Mouse (Mus musculus): Measurements from ENCODE around the gene Usp3. TPM values are rescaled to one million over a fixed set of nuclear protein-coding genes. Genes with fewer than 3 reads are reported as not detected.

The Usp3 gene
- polyA plus RNA-seq, 1 experiment from 2014 or later, result 42.7 TPM

DNA sequence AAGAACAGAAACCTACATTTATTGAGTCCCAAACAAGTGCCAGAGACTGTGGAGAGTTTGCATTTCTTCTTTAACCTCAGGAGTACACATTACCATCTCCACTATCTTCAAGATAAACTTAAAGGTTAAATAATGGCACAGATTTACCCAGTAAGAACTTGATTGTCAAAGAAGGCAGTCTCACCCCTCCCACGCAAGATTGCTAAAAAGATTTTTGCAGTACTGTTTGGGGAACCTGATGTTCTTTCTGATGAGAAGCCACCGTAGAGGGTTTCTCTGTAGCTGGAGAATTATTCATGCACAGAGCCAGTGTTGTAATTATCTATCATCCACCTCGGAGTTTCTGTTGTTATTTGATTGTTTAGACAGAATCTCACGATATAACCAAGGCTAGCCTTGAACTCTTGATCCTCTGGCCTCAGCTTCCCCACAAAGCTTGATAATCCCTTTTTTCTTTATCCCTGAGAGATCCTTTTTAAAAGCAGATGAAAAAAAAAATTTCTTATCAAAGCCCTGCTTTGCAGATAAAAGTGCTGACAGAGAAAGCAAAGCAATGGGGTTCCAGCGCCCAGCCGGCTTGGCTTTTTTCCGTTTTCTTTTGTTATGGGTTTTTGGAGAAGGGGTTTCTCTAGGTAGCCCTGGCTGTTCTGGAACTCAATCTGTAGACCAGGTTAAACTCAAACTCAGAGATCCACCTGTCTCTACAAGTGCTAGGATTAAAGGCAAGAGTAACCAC is 4.7 kb upstream of the Usp3 start:
- Histone ChIP-seq H3K4me1 (ENCODE audit: control insufficient read depth, insufficient read depth, low read length) (peaks cover 9% of the 10 kb centered on the region), H3K9me3 (replicated peaks; ENCODE audit: control insufficient read depth, low read length) (no peaks in the 10 kb centered on the region), H3K4me2 (ENCODE audit: low read depth, low read length) (no peak overlapping the region), H3K4me3 (ENCODE audit: low read length) (no peak overlapping the region), H3K27ac (ENCODE audit: low read length) (no peak overlapping the region), H3K27me3 (ENCODE audit: control insufficient read depth, insufficient read depth, low read length) (no peaks in the 10 kb centered on the region), H3K36me3 (ENCODE audit: control insufficient read depth, insufficient read depth) (no peaks in the 10 kb centered on the region), H3K9ac (ENCODE audit: low read length) (no peak overlapping the region)
- WGBS, result 43% methylated on average over 7 of the region's 7 CpGs
- ATAC-seq (replicated peaks; ENCODE audit: extremely low read depth, insufficient read depth, low FRiP score), result no peak

DNA sequence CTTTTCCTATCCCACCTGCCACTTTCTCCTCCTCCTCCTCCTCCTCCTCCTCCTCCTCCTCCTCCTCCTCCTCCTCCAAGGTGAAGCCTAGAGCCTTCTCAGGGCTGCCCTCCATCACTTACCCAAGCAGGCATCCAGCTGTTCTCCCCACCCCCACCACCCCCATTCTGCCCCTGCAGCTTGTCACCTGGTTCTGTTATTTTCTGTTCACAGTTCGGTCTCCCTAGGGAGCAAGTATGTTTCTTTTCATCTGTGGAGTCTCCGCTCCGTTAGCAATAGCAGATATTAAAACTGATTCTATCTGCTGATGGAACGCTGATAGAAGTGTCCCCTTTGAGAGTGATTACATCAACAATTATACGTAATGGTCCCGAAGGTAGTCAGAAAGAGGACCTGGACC is 4.1 kb upstream of the Usp3 start:
- 35% methylated on average over 6 of the region's 6 CpGs for WGBS

DNA sequence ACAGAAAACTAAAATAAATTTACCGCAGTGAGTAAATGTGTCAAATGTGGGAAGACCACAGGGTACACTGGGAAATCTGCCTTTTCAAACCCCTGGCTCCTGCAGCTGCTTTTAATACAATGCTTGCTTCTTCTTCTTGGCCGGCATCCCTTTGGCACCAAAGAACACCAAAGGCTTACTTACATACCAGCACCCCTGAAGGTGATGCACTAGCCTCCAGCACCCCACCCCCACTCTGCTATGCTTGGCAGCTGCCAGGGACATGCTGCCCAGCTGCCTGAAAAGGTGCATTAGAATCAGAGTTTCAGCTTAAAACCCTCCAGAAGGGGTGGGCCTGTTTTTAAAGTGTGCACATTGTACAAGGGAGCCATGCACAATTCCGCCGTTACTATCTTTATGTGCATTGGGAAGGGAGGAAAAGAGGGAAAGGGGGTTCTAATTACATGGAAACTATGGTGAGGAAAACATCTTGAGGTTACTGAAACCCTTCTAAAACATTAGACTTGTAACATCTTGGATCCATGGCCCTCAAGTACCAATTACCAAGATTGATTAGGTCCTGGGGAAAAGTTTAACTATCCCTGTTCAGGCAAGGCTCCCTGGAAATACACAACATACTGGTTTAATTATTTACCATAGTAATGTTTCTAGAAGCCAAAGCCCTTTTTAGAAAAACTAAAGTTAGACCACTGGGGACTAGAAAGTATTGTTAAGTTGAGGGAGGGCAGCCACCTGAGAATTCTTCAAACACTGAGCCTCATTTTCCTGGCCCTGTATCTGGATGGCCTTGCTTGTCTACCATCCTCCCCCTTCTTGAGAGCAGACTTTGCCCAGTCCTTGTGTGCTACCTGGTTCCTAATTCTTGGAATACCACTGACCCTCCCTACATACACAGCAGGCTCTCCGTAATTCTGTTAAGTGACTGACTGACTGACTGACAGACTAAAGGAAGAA is 3.1 kb upstream of the Usp3 start:
- no peaks in the 10 kb centered on the region for H3K9me3 ChIP-seq (replicated peaks; ENCODE audit: control insufficient read depth, low read length)
- no peaks in the 10 kb centered on the region for H3K27me3 ChIP-seq (ENCODE audit: control insufficient read depth, insufficient read depth, low read length)
- no peak for ATAC-seq (replicated peaks; ENCODE audit: extremely low read depth, insufficient read depth, low FRiP score)
- H3K4me1 ChIP-seq (ENCODE audit: control insufficient read depth, insufficient read depth, low read length), result peaks cover 14% of the 10 kb centered on the region
- no peaks in the 10 kb centered on the region for H3K36me3 ChIP-seq (ENCODE audit: control insufficient read depth, insufficient read depth)
- 63% methylated on average over 5 of the region's 5 CpGs for WGBS
- no peak overlapping the region for H3K9ac ChIP-seq (ENCODE audit: low read length)
- no peak overlapping the region for H3K4me2 ChIP-seq (ENCODE audit: low read depth, low read length)
- H3K27ac ChIP-seq (ENCODE audit: low read length), result no peak overlapping the region
- no peak overlapping the region for H3K4me3 ChIP-seq (ENCODE audit: low read length)

More for the DNA sequence above, 4.1 kb upstream of the Usp3 start:
- no peak overlapping the region for H3K9ac ChIP-seq (ENCODE audit: low read length)
- H3K27me3 ChIP-seq (ENCODE audit: control insufficient read depth, insufficient read depth, low read length), result no peaks in the 10 kb centered on the region
- H3K9me3 ChIP-seq (replicated peaks; ENCODE audit: control insufficient read depth, low read length), result no peaks in the 10 kb centered on the region
- H3K4me2 ChIP-seq (ENCODE audit: low read depth, low read length), result no peak overlapping the region
- H3K27ac ChIP-seq (ENCODE audit: low read length), result no peak overlapping the region
- H3K4me3 ChIP-seq (ENCODE audit: low read length), result no peak overlapping the region
- H3K36me3 ChIP-seq (ENCODE audit: control insufficient read depth, insufficient read depth), result no peaks in the 10 kb centered on the region
- no peak for ATAC-seq (replicated peaks; ENCODE audit: extremely low read depth, insufficient read depth, low FRiP score)
- peaks cover 9% of the 10 kb centered on the region for H3K4me1 ChIP-seq (ENCODE audit: control insufficient read depth, insufficient read depth, low read length)

DNA sequence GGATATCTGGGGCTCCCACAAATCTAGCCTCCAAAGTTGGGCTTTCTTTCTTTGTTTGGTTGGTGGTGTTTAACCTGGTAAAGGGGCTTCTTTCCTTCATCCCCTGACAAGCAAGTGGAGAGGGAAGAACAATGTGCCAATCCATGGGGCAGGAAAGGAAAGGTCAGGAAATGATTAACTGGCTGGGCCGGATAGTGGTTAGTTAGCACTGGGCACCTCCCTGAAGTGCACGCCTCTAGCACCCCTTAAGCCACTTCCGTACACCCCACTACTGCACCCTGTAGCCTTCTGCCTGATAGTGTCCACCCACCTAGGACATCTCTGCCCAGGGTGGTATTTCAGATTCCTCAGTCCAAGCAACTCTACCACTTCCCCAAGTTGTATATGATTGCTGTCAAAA is 1.1 kb upstream of the Usp3 start:
- 48% methylated on average over 3 of the region's 3 CpGs for WGBS
- ATAC-seq (replicated peaks; ENCODE audit: extremely low read depth, insufficient read depth, low FRiP score), result no peak
- H3K9me3 ChIP-seq (replicated peaks; ENCODE audit: control insufficient read depth, low read length), result no peaks in the 10 kb centered on the region
- no peaks in the 10 kb centered on the region for H3K27me3 ChIP-seq (ENCODE audit: control insufficient read depth, insufficient read depth, low read length)
- no peak overlapping the region; the same call in 1 of the 2 replicates for H3K4me3 ChIP-seq (ENCODE audit: low read length)
- H3K27ac ChIP-seq (ENCODE audit: low read length), result no peak overlapping the region; the same call in 1 of the 2 replicates
- peak overlapping the region; percentile 91 for H3K4me2 ChIP-seq (ENCODE audit: low read depth, low read length)
- H3K4me1 ChIP-seq (ENCODE audit: control insufficient read depth, insufficient read depth, low read length), result peaks cover 21% of the 10 kb centered on the region
- peak overlapping the region; percentile 78 for H3K9ac ChIP-seq (ENCODE audit: low read length)
- H3K36me3 ChIP-seq (ENCODE audit: control insufficient read depth, insufficient read depth), result no peaks in the 10 kb centered on the region

DNA sequence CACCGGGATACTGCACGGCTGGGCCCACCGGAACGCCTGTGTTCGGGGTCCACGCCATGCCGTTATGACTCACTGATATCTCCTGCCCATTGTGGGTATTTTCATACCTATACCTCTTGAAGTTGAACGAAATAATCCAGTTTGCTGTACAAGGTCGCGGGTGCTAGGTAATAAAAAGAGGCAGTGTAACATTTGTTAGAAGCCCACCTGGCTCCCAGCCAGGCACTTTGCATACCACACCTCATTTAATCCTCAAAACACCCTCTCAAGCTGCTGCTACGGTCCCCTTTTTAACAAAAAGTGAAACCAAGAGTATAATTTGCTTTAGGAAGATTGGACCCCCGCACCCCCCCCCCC is 649 bp upstream of the Usp3 start:
- Histone ChIP-seq H3K36me3 (ENCODE audit: control insufficient read depth, insufficient read depth) (no peaks in the 10 kb centered on the region), H3K4me3 (ENCODE audit: low read length) (peak overlapping the region; percentile 98), H3K27me3 (ENCODE audit: control insufficient read depth, insufficient read depth, low read length) (no peaks in the 10 kb centered on the region), H3K4me1 (ENCODE audit: control insufficient read depth, insufficient read depth, low read length) (peaks cover 24% of the 10 kb centered on the region), H3K4me2 (ENCODE audit: low read depth, low read length) (peak overlapping the region; percentile 91), H3K27ac (ENCODE audit: low read length) (peak overlapping the region; percentile 89), H3K9ac (ENCODE audit: low read length) (peak overlapping the region; percentile 78), H3K9me3 (replicated peaks; ENCODE audit: control insufficient read depth, low read length) (no peaks in the 10 kb centered on the region)
- ATAC-seq (replicated peaks; ENCODE audit: extremely low read depth, insufficient read depth, low FRiP score), result no peak
- 4% methylated on average over 12 of the region's 12 CpGs for WGBS

DNA sequence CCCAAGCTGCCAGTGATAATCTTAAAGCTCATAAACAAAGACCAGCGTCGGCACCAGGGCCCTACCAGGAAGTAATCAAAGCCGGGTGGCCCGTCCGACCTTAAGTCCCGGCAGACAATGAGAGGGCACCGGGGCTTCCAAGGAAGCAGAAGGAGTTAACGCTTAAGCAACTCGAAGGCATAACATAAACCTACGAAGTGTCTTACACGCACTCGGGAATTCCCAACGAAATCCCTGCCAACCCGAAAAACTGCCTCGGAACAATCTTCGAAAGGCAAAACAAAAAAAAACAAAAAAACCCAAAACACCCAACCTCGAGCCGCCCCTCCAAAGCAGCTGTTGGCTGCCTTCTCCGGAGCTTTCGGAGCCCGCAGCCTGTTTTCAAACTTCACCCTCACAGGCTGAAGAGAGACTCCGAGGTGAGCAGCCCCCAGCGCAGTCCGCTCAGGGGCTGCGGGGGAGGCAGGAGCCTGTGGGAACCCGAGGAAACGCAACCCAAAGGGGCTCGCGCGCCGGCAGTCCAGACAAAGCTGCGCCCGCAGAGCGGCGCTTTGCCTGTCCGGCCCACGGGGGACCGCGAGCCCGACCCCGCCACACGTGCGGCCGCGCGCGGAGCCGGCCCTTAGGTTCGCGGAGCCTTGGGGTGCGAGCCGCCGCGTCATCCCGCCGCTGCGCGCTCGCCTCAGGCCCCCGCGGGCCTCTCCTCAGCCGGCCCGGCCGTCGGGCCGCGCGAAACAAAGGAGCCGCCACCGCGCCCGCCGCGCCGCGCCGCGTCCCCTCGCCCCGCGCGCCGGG is 894 bp downstream of the Usp3 start:
- WGBS, result under 1% methylated on average over 77 of the region's 83 CpGs
- Histone ChIP-seq H3K9me3 (replicated peaks; ENCODE audit: control insufficient read depth, low read length) (no peaks in the 10 kb centered on the region), H3K27ac (ENCODE audit: low read length) (peak overlapping the region; percentile 97), H3K27me3 (ENCODE audit: control insufficient read depth, insufficient read depth, low read length) (no peaks in the 10 kb centered on the region), H3K9ac (ENCODE audit: low read length) (peak overlapping the region; percentile 99), H3K4me3 (ENCODE audit: low read length) (peak overlapping the region; percentile 98), H3K4me1 (ENCODE audit: control insufficient read depth, insufficient read depth, low read length) (peaks cover 28% of the 10 kb centered on the region), H3K4me2 (ENCODE audit: low read depth, low read length) (peak overlapping the region; percentile 91), H3K36me3 (ENCODE audit: control insufficient read depth, insufficient read depth) (no peaks in the 10 kb centered on the region)
- ATAC-seq (replicated peaks; ENCODE audit: extremely low read depth, insufficient read depth, low FRiP score), result peak; percentile 23

DNA sequence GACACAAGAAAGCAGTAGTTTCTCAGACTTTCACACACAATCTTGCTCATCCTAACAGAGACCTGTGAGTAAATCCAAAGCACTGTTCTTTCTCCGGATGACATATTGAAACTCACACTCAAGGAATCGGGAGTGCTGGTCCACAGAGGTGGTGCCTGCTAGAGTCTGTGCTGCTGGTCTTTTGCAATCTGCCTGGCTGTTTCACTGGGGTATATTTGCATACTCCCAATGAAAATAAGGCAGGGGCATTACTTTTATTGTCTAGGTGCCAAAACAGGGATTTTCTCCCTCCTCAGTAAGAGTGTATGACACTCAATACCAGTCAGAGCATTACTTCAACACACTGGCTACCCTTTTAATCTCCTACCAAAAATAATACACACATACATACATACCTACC is 2.9 kb downstream of the Usp3 start:
- Histone ChIP-seq H3K27me3 (ENCODE audit: control insufficient read depth, insufficient read depth, low read length) (no peaks in the 10 kb centered on the region), H3K4me2 (ENCODE audit: low read depth, low read length) (peak overlapping the region; percentile 1; the same call in 1 of the 2 replicates), H3K9ac (ENCODE audit: low read length) (no peak overlapping the region), H3K36me3 (ENCODE audit: control insufficient read depth, insufficient read depth) (no peaks in the 10 kb centered on the region), H3K4me1 (ENCODE audit: control insufficient read depth, insufficient read depth, low read length) (peaks cover 30% of the 10 kb centered on the region), H3K4me3 (ENCODE audit: low read length) (no peak overlapping the region), H3K27ac (ENCODE audit: low read length) (no peak overlapping the region), H3K9me3 (replicated peaks; ENCODE audit: control insufficient read depth, low read length) (no peaks in the 10 kb centered on the region)
- WGBS, result 43% methylated on average over 2 of the region's 2 CpGs
- ATAC-seq (replicated peaks; ENCODE audit: extremely low read depth, insufficient read depth, low FRiP score), result no peak

DNA sequence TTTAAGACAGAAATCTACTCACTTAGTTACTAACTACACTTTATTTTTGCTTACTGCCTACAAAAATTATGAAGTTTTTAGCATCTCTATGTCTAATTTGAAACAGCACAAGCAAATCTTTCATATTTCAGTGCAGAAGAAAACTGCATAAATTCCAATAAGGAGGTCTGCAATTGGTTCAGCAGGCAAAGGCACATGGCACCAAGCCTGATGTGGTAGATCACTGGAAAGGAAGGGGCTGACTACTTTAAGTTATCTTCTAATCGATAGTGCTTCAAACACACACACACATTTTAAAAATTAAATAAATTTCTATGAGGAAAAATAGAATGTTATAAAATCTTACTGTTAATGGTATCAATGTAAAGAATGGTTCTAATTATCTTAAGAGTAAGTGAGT is 5.9 kb downstream of the Usp3 start:
- no peak for ATAC-seq (replicated peaks; ENCODE audit: extremely low read depth, insufficient read depth, low FRiP score)
- Histone ChIP-seq H3K27ac (ENCODE audit: low read length) (no peak overlapping the region), H3K36me3 (ENCODE audit: control insufficient read depth, insufficient read depth) (no peaks in the 10 kb centered on the region), H3K27me3 (ENCODE audit: control insufficient read depth, insufficient read depth, low read length) (no peaks in the 10 kb centered on the region), H3K9me3 (replicated peaks; ENCODE audit: control insufficient read depth, low read length) (no peaks in the 10 kb centered on the region), H3K4me2 (ENCODE audit: low read depth, low read length) (no peak overlapping the region), H3K9ac (ENCODE audit: low read length) (no peak overlapping the region), H3K4me1 (ENCODE audit: control insufficient read depth, insufficient read depth, low read length) (peaks cover 28% of the 10 kb centered on the region), H3K4me3 (ENCODE audit: low read length) (no peak overlapping the region)
- 71% methylated on average over 1 of the region's 1 CpGs for WGBS
